Mouse (Mus musculus) embryo, embryonic 11.5 days (tissue): ENCODE measurements around the gene Galp.
"Not testable (repeated sequence)": the region's sequence is repeated elsewhere in the genome, so short reads cannot be mapped to it uniquely, and the experiment has no call there.

Experiments
- DNase-seq: peaks from one replicate; pipeline ENCODE4 v3.0.0-alpha.2; 2012; ENCODE audit warnings: low read depth, low spot score

The Galp gene

DNA sequence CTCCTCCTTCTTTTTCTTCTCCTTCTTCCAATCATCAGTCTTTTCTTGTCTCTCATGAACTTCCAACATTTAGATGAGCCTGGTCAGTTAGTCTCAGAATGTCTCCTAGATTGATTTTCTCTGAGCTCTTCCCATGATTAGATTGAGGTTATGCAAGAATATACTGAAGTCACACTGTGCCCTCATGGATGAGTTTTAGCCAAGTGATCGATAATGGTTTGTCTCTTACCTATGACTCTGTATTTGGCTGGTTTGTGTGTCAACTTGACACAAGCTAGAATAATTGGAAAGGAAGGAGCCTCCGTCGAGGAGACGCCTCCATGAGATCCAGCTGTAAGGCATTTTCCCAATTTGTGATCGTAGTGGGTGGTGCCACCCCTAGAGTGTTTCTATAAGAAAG, 57.6 kb downstream of the Galp start:
- no peak for DNase-seq

DNA sequence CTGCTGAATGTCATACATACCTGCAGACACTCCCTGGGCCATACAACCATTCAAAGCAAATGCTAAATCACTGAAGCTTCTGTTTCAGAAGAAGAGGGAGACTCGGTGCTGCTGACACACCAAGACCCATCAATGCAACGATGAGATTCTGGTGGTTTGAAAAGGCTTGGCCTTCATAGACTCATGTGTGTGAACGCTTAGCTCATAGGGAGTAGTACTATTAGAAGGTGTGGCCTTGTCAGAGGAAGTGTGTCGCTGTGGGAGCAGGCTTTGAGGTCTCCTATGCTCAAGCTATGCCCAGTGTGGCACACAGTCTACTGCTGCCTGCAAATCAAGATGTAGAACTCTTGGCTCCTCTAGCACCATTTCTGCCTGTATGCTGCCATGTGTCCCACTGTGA, 60.5 kb downstream of the Galp start:
- no peak for DNase-seq

DNA sequence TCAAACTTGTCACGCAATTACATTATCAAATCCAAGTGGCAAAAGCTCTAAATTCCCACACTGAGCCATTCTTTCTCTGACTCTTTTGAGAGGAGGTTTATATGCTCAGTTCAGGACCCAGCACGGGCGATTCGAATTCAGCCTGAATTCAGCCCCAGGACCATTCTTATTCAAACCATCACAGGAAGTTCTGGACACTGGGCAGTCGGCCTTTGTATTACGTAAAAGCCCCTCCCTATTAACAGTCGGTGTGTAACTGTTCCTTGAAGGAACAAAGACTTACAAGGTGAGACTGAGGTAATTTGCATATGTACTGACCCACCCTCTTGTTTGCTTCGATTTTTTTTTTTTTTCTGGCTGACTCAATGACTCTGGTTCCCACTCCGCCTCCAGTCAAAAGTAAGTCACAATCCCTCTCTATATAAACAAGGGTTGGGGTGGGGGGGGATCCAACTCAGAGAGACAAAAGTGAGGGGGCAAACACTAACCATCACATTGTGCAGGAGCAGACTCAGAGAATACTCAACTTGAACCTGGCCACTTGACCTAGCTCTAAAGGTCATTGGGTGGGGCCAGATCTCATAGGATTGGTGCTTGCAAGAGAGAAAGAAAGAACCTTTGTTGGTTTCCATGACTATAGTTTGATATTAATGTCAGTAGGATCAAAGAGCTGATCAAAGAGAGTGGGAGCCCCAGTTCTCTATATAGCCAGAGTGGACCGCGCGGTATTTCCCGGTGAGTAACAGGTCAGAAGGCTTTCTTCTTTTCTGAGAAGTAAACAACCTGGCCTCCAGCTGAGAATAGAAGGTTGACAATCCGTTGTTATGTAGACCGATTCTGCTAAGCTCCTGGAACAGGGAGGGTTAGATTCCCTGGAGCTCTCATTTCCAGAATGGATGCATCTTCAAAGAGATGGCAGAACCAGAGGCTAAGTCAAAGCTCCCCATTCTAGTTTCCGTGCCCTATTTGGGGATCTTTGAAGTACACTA, 61.6 kb downstream of the Galp start:
- no peak for DNase-seq

DNA sequence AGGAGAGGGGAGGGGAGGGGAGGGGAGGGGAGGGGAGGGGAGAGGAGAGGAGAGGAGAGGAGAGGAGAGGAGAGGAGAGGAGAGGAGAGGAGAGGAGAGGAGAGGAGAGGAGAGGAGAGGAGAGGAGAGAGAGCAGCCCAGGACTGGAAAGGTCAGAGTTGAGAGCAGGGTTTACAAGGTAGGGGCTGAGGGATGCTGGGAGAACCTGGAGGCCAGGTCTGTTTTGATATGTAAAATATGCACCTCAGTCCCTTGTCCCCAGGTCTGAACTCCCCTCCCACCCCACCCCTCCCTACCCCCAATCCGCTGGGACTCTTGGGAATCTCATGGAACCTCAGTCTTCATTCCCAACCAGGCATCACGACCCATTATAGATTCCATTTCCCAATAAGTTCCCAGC, 63.1 kb downstream of the Galp start:
- not testable (repeated sequence) for DNase-seq

DNA sequence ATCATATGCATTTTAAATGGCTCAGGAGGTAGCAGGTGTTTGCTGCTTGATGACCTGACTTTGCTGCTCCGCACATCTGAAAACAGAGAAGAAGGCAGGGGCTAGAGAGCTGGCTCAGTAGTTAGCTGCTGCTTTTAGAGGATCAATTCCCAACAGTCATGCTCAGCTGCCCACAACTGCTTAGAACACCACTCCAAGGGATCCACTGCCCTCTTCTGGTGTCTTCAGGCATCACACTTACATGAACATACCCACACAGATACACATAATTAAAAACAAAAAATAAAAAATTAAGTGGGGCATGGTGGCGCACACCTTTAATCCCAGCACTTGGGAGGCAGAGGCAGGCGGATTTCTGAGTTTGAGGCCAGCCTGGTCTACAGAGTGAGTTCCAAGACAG, 65.2 kb downstream of the Galp start:
- DNase-seq: no peak

DNA sequence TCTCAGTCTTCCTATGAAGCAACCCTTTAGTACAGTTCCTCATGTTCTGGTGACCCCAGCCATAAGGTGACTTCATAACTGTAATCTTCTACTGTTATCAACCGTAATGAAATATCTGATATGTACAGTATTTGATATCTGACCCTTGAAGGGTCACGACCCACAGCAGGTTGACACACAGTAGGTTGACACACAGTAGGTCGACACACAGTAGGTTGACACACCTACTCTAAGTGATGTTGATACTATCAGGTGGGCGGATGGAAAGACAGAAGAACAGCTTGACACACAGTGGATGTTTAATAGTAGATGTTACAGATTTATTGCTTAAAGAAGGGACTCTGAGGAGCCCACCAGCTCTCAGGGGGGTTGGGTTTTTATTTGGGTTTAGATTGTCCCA, 66.1 kb downstream of the Galp start:
- DNase-seq: no peak

DNA sequence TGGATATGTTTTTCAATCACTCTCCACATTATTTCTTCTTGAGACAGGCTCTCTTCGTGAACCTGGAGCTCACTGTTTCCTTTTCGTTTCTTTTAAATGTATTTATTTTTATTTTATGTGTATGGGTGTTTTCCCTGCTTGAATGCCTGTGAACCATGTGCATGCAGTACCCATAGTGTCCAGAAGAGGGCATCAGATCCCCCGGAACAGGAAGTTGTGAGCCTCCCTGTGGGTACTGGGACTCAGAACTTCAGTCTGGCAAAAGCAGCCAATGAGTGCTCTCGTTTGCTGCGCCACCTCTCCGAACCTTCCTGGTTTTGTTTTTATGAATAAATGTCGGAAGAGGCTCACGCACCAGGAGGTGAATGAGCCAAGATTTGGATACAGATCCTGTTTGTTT, 68.8 kb downstream of the Galp start:
- DNase-seq: no peak
